Mouse (Mus musculus) frontal cortex, postnatal 36 days (tissue): ENCODE data around the gene Creg1.
"Not testable (repeated sequence)": the region's sequence is repeated elsewhere in the genome, so short reads cannot be mapped to it uniquely, and the experiment has no call there.

ENCODE experiments used
- DNase-seq, 2 experiments: peaks; one replicate each; pipeline ENCODE4 v3.0.0; 2022; ENCODE audit warnings: low spot score in 2 of 2

The Creg1 gene

GRCm38 (mm10) chr1:165751142-165751541 is 12.4 kb upstream of the Creg1 start:
- DNase-seq, result no peak

- DNase-seq, result no peak
These were observed 11.7 kb upstream of the Creg1 start for GRCm38 (mm10) chr1:165751838-165752237.

- DNase-seq, result no peak
These were observed 9.3 kb upstream of the Creg1 start for GRCm38 (mm10) chr1:165754205-165754604.

GRCm38 (mm10) chr1:165755194-165755593 is 8.4 kb upstream of the Creg1 start:
- no peak for DNase-seq

- DNase-seq, result no peak
These were observed 1.8 kb upstream of the Creg1 start for GRCm38 (mm10) chr1:165761522-165762305.

GRCm38 (mm10) chr1:165762498-165762897 is 1.0 kb upstream of the Creg1 start:
- DNase-seq, result not testable (repeated sequence)

GRCm38 (mm10) chr1:165762914-165763634 is 472 bp upstream of the Creg1 start:
- DNase-seq, result no peak

- DNase-seq, result no peak
These were observed 1.0 kb downstream of the Creg1 start for GRCm38 (mm10) chr1:165764571-165764970.

GRCm38 (mm10) chr1:165765041-165765440 is 1.5 kb downstream of the Creg1 start:
- DNase-seq, result no peak

GRCm38 (mm10) chr1:165765651-165766294 is 2.2 kb downstream of the Creg1 start:
- no peak for DNase-seq

GRCm38 (mm10) chr1:165766295-165766890 is 2.8 kb downstream of the Creg1 start:
- DNase-seq, result no peak

- DNase-seq, result no peak
These were observed 5.5 kb downstream of the Creg1 start for GRCm38 (mm10) chr1:165768894-165769512.

- DNase-seq, result no peak
These were observed 6.7 kb downstream of the Creg1 start for GRCm38 (mm10) chr1:165770181-165770759.

GRCm38 (mm10) chr1:165771491-165771897 is 7.9 kb downstream of the Creg1 start:
- peak; percentile 57 to 69 for DNase-seq

GRCm38 (mm10) chr1:165771998-165772397 is 8.5 kb downstream of the Creg1 start:
- DNase-seq, result no peak

- peak in 1 of 2 experiments; percentile 63 for DNase-seq
These were observed 12.2 kb downstream of the Creg1 start for GRCm38 (mm10) chr1:165775518-165776294.

GRCm38 (mm10) chr1:165779954-165780585 is 16.5 kb downstream of the Creg1 start:
- peak in 1 of 2 experiments; percentile 39 for DNase-seq

- peak in 1 of 2 experiments; percentile 13 for DNase-seq
These were observed 17.1 kb downstream of the Creg1 start for GRCm38 (mm10) chr1:165780586-165781111.

- no peak for DNase-seq
These were observed 17.9 kb downstream of the Creg1 start for GRCm38 (mm10) chr1:165781426-165781825.

- DNase-seq, result no peak
These were observed 18.4 kb downstream of the Creg1 start for GRCm38 (mm10) chr1:165781911-165782310.
